Mouse (Mus musculus) CH12.LX (cell line): ENCODE results near the gene Dlgap1.

Source experiments
- CHD1 ChIP-seq: IDR thresholded peaks from 2 replicates; pipeline ENCODE4 v1.6.1; 2012; ENCODE audit warnings: low read depth, low read length, improper control_type of control experiment, inconsistent platforms
- CTCF ChIP-seq, 2 experiments: IDR thresholded peaks in 1 of 2; conservative IDR thresholded peaks in 1 of 2; 2 replicates each; pipeline ENCODE4 v1.5.1; 2011 to 2012; ENCODE audit warnings: low read depth in 2 of 2, low read length in 2 of 2, improper control_type of control experiment in 1 of 2, inconsistent platforms in 1 of 2, mild to moderate bottlenecking in 1 of 2, moderate library complexity in 1 of 2
- E2F4 ChIP-seq: IDR thresholded peaks from 2 replicates; pipeline ENCODE4 v1.6.1; 2011; ENCODE audit warnings: low read depth, low read length, improper control_type of control experiment; ENCODE audit not compliant: insufficient replicate concordance
- MAFK ChIP-seq: IDR thresholded peaks from 2 replicates; pipeline ENCODE4 v1.6.1; 2011; ENCODE audit warnings: low read length, improper control_type of control experiment; ENCODE audit not compliant: insufficient replicate concordance
- MXI1 ChIP-seq: IDR thresholded peaks from 2 replicates; pipeline ENCODE4 v1.6.1; 2011; ENCODE audit warnings: mild to moderate bottlenecking, low read depth, low read length, improper control_type of control experiment
- NELFE ChIP-seq: IDR thresholded peaks from 2 replicates; pipeline ENCODE4 v1.6.1; 2011; ENCODE audit warnings: low read depth, low read length, improper control_type of control experiment
- NRF1 ChIP-seq: IDR thresholded peaks from 2 replicates; pipeline ENCODE4 v1.6.1; 2014; ENCODE audit warnings: low read depth, mild to moderate bottlenecking, inconsistent platforms, low read length, improper control_type of control experiment, moderate library complexity
- PAX5 ChIP-seq: IDR thresholded peaks from 2 replicates; pipeline ENCODE4 v1.6.1; 2012; ENCODE audit warnings: low read length, inconsistent platforms, mixed read lengths
- POLR2A ChIP-seq: IDR thresholded peaks from 2 replicates; pipeline ENCODE4 v1.6.1; 2011; ENCODE audit warnings: low read depth, mild to moderate bottlenecking, improper control_type of control experiment, low read length
- SIN3A ChIP-seq: IDR thresholded peaks from 2 replicates; pipeline ENCODE4 v1.6.1; 2012; ENCODE audit warnings: low read length, improper control_type of control experiment, inconsistent platforms
- SMC3 ChIP-seq: IDR thresholded peaks from 2 replicates; pipeline ENCODE4 v1.6.1; 2011; ENCODE audit warnings: low read depth, low read length, improper control_type of control experiment
- TBP ChIP-seq: conservative IDR thresholded peaks from 2 replicates; pipeline ENCODE4 v1.6.1; 2011; ENCODE audit warnings: low read depth, low read length, improper control_type of control experiment
- TCF12 ChIP-seq: IDR thresholded peaks from 2 replicates; pipeline ENCODE4 v1.6.1; 2014; ENCODE audit warnings: low read depth, mild to moderate bottlenecking, inconsistent platforms, low read length, improper control_type of control experiment
- ZKSCAN1 ChIP-seq: IDR thresholded peaks from 2 replicates; pipeline ENCODE4 v1.6.1; 2012; ENCODE audit warnings: low read depth, inconsistent platforms, low read length, improper control_type of control experiment, borderline replicate concordance

DNA sequence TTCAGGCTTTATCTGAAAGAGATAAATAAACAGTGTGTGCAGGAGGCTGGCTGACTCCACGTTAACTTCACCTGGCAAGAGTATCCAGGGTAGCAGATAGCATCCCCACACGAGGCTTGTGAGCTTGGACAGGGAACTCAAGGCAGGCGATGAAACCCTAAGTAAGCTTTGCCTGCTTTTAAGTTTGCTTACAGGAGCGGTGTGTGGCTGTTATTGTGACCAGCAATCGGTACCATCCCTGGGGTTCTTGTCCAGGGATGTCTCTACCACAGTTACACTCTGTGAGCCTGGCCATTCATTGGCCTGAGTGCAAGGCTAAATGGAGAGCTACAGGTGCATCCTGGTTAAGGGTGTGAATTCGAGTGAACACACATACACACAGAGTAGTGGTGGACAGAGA lies 825.8 kb downstream of the Dlgap1 start:
- no peak for TF ChIP-seq E2F4
- no peak for TF ChIP-seq SIN3A
- TF ChIP-seq PAX5, result no peak
- TF ChIP-seq POLR2A, result no peak
- TF ChIP-seq MXI1, result no peak
- no peak for TF ChIP-seq TCF12
- TF ChIP-seq ZKSCAN1, result no peak
- TF ChIP-seq NRF1, result no peak
- no peak for TF ChIP-seq MAFK
- no peak for TF ChIP-seq SMC3
- TF ChIP-seq CTCF (conservative IDR thresholded peaks at IDR 0.05 in 1 of 2, IDR thresholded peaks at IDR 0.05 in 1 of 2; ENCODE audit: low read depth in 2 of 2, low read length in 2 of 2), result no peak
- no peak for TF ChIP-seq NELFE
- TF ChIP-seq CHD1, result no peak
- TF ChIP-seq TBP, result no peak
